Mouse (Mus musculus) myocyte (in vitro differentiated cells): ENCODE measurements at regions not wholly inside any gene's neighbourhood (a gene's known extent, or its start where the extent isn't known, plus 50 kb on each side); places are given as distances from the start of the nearest gene placed in this dataset.

Experiments
- H3K27me3 ChIP-seq: one replicate; pipeline ENCODE4 v1.6.1; 2011; ENCODE audit not compliant: control insufficient read depth, insufficient read depth, insufficient read length
- H3K36me3 ChIP-seq: one replicate; pipeline ENCODE4 v1.6.1; 2011; ENCODE audit not compliant: control insufficient read depth, insufficient read depth
- H3K4me2 ChIP-seq: one replicate; pipeline ENCODE4 v1.6.1; 2011; ENCODE audit warnings: low read depth, control low read depth
- H3K4me3 ChIP-seq: one replicate; pipeline ENCODE4 v1.5.1; 2011; ENCODE audit warnings: mild to moderate bottlenecking, control low read depth, moderate library complexity
- H3K79me2 ChIP-seq: one replicate; pipeline ENCODE4 v1.6.1; 2011; ENCODE audit not compliant: control insufficient read depth, insufficient read depth
- H3ac ChIP-seq: one replicate; pipeline ENCODE4 v1.6.1; 2011; ENCODE audit not compliant: control insufficient read depth, insufficient read length
- CEBPB ChIP-seq: IDR thresholded peaks from 2 replicates; pipeline ENCODE4 v1.6.1; 2011; ENCODE audit warnings: mild to moderate bottlenecking, moderate library complexity; ENCODE audit not compliant: poor library complexity, insufficient read depth, severe bottlenecking
- E2F4 ChIP-seq: IDR thresholded peaks from one replicate; pipeline ENCODE4 v1.6.1; 2011; ENCODE audit warnings: mild to moderate bottlenecking, control low read depth, moderate library complexity; ENCODE audit not compliant: insufficient read depth
- MAX ChIP-seq: IDR thresholded peaks from one replicate; pipeline ENCODE4 v1.6.1; 2011; ENCODE audit warnings: low read depth, mild to moderate bottlenecking, control low read depth
- MYOD1 ChIP-seq, 3 experiments: IDR thresholded peaks; one replicate each; pipeline ENCODE4 v1.6.1; 2011; ENCODE audit warnings: control low read depth in 2 of 3, low read depth in 2 of 3, mild to moderate bottlenecking in 2 of 3, moderate library complexity in 1 of 3; ENCODE audit not compliant: insufficient read length in 2 of 3, control insufficient read depth in 1 of 3
- MYOG ChIP-seq, 3 experiments: IDR thresholded peaks; one replicate each; pipeline ENCODE4 v1.6.1; 2011; ENCODE audit warnings: control low read depth in 2 of 3, low read depth in 2 of 3, mild to moderate bottlenecking in 2 of 3; ENCODE audit not compliant: insufficient read length in 2 of 3, control insufficient read depth in 1 of 3, insufficient read depth in 1 of 3
- POLR2A ChIP-seq: IDR thresholded peaks from one replicate; pipeline ENCODE4 v1.6.1; 2011; ENCODE audit warnings: low read depth, mild to moderate bottlenecking, control low read depth, moderate library complexity; ENCODE audit not compliant: insufficient read length
- POLR2AphosphoS2 ChIP-seq: IDR thresholded peaks from one replicate; pipeline ENCODE4 v1.6.1; 2011; ENCODE audit warnings: low read depth, control low read depth; ENCODE audit not compliant: insufficient read length
- REST ChIP-seq: IDR thresholded peaks from one replicate; pipeline ENCODE4 v1.6.1; 2011; ENCODE audit warnings: mild to moderate bottlenecking, control low read depth, moderate library complexity; ENCODE audit not compliant: insufficient read depth, insufficient read length
- SRF ChIP-seq: IDR thresholded peaks from one replicate; pipeline ENCODE4 v1.6.1; 2011; ENCODE audit warnings: low read depth; ENCODE audit not compliant: control insufficient read depth, insufficient read length
- TCF12 ChIP-seq: IDR thresholded peaks from one replicate; pipeline ENCODE4 v1.6.1; 2011; ENCODE audit warnings: mild to moderate bottlenecking, control low read depth; ENCODE audit not compliant: poor library complexity, insufficient read depth, severe bottlenecking
- TCF3 ChIP-seq: IDR thresholded peaks from one replicate; pipeline ENCODE4 v1.6.1; 2011; ENCODE audit warnings: low read depth, control low read depth; ENCODE audit not compliant: insufficient read length
- USF1 ChIP-seq: IDR thresholded peaks from one replicate; pipeline ENCODE4 v1.6.1; 2011; ENCODE audit warnings: low read depth, mild to moderate bottlenecking, control low read depth, moderate library complexity

DNA sequence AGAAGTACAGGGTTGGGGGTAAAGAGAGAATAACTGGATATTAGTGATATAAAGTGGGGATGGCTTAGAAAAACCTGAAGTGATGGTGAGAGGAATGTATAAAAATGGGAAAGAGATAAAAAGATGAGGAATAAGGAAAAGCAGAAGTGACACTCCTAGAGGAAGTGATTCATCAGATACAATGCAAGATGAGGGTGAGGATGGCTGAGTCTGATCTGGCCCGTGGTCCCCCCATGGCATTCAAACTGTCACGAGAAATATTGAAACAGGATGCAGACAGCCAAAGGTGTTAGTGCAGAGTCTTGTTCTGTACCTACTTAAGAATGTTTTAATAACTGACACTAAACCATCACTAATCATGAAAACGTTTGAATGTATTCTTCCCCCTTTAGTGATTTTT, 56.2 kb upstream of the Kitl start:
- Histone ChIP-seq H3K27me3 (no peaks in the 10 kb centered on the region), H3K4me2 (no peak overlapping the region), H3K36me3 (no peaks in the 10 kb centered on the region), H3ac (no peak overlapping the region), H3K79me2 (no peaks in the 10 kb centered on the region), H3K4me3 (no peak overlapping the region)
- TF ChIP-seq POLR2AphosphoS2: no peak
- TF ChIP-seq MAX: no peak
- no peak for TF ChIP-seq REST
- no peak for TF ChIP-seq CEBPB
- TF ChIP-seq MYOG (IDR thresholded peaks at IDR 0.05; ENCODE audit: control insufficient read depth in 1 of 3, insufficient read depth in 1 of 3, insufficient read length in 2 of 3, low read depth in 2 of 3): no peak

- no peak overlapping the region for H3ac ChIP-seq
- H3K79me2 ChIP-seq: no peaks in the 10 kb centered on the region
- no peak overlapping the region for H3K4me2 ChIP-seq
- no peak for TF ChIP-seq CEBPB
- no peak overlapping the region for H3K4me3 ChIP-seq
- H3K36me3 ChIP-seq: no peaks in the 10 kb centered on the region
- no peaks in the 10 kb centered on the region for H3K27me3 ChIP-seq
Measured at GRCm38 (mm10) chr10:99952486-99952885, 62.9 kb upstream of the Kitl start.

DNA sequence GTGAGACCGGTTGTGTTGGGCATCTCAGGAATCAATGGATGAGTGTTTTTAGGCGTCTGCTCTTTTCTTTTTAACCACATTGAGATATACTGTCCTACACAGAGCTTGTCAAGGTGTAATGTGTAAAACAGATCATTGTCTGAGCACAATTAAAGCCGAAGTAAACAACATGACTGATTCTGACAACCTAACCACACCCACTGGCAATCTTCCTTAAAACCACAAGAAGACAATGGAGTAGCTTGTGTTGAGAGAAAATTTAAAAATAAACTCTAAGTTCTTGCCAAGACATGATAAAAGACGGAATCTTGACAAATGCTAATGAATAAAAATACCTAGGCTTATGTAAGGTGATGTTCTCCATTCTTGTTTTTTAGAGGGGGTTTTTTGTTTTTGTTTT, 63.7 kb upstream of the Kitl start:
- Histone ChIP-seq H3K4me2 (peak overlapping the region; percentile 73), H3K4me3 (no peak overlapping the region), H3K36me3 (no peaks in the 10 kb centered on the region), H3K79me2 (no peaks in the 10 kb centered on the region), H3ac (no peak overlapping the region), H3K27me3 (no peaks in the 10 kb centered on the region)
- TF ChIP-seq MAX (no peak), TCF12 (no peak), MYOD1 (IDR thresholded peaks at IDR 0.05; ENCODE audit: control insufficient read depth in 1 of 3, insufficient read length in 2 of 3, low read depth in 2 of 3) (no peak), USF1 (no peak), CEBPB (no peak), MYOG (IDR thresholded peaks at IDR 0.05; ENCODE audit: control insufficient read depth in 1 of 3, insufficient read depth in 1 of 3, insufficient read length in 2 of 3, low read depth in 2 of 3) (no peak), TCF3 (no peak), SRF (no peak), E2F4 (no peak), POLR2AphosphoS2 (no peak)

- Histone ChIP-seq H3K4me3 (no peak overlapping the region), H3K79me2 (no peaks in the 10 kb centered on the region), H3K36me3 (no peaks in the 10 kb centered on the region), H3K4me2 (peak overlapping the region; percentile 73), H3K27me3 (no peaks in the 10 kb centered on the region), H3ac (no peak overlapping the region)
- TF ChIP-seq MYOG (IDR thresholded peaks at IDR 0.05; ENCODE audit: control insufficient read depth in 1 of 3, insufficient read depth in 1 of 3, insufficient read length in 2 of 3, low read depth in 2 of 3): no peak
- no peak for TF ChIP-seq POLR2AphosphoS2
- TF ChIP-seq E2F4: no peak
- no peak for TF ChIP-seq MYOD1 (IDR thresholded peaks at IDR 0.05; ENCODE audit: control insufficient read depth in 1 of 3, insufficient read length in 2 of 3, low read depth in 2 of 3)
- no peak for TF ChIP-seq TCF3
- no peak for TF ChIP-seq CEBPB
- no peak for TF ChIP-seq POLR2A
- TF ChIP-seq SRF: no peak
- no peak for TF ChIP-seq REST
- no peak for TF ChIP-seq USF1
- TF ChIP-seq MAX: no peak
- TF ChIP-seq TCF12: no peak
Measured at GRCm38 (mm10) chr10:99951316-99951715, 64.1 kb upstream of the Kitl start.

GRCm38 (mm10) chr10:99948740-99949139, 66.7 kb upstream of the Kitl start:
- Histone ChIP-seq H3K4me2 (no peak overlapping the region), H3K4me3 (no peak overlapping the region), H3ac (no peak overlapping the region), H3K27me3 (no peaks in the 10 kb centered on the region), H3K79me2 (no peaks in the 10 kb centered on the region), H3K36me3 (no peaks in the 10 kb centered on the region)
- TF ChIP-seq MYOG (IDR thresholded peaks at IDR 0.05; ENCODE audit: control insufficient read depth in 1 of 3, insufficient read depth in 1 of 3, insufficient read length in 2 of 3, low read depth in 2 of 3) (no peak), POLR2A (no peak), CEBPB (no peak), REST (no peak), POLR2AphosphoS2 (no peak), TCF3 (no peak), USF1 (no peak), MYOD1 (IDR thresholded peaks at IDR 0.05; ENCODE audit: control insufficient read depth in 1 of 3, insufficient read length in 2 of 3, low read depth in 2 of 3) (no peak), MAX (no peak), E2F4 (no peak), SRF (no peak)
